Mouse (Mus musculus) left cerebral cortex, adult 2 months (tissue): Measurements from ENCODE around the gene Kalrn. TPM values are rescaled to one million over a fixed set of nuclear protein-coding genes. Genes with fewer than 3 reads are reported as not detected.

ENCODE experiments used
- DNase-seq, 2 experiments: peaks; one replicate each; pipeline ENCODE4 v3.0.0; 2021 to 2022; ENCODE audit warnings: low spot score in 2 of 2, mixed read lengths in 1 of 2; ENCODE audit errors: extremely low spot score in 1 of 2
- H3K27ac ChIP-seq: fragments of 200-600 bp; 2 replicates; pipeline ENCODE4 v1.8.1; 2022
- H3K4me3 ChIP-seq: fragments of 200-600 bp; 2 replicates; pipeline ENCODE4 v1.8.1; 2022
- CTCF ChIP-seq: fragments of 200-600 bp; IDR thresholded peaks from 2 replicates; pipeline ENCODE4 v1.8.1; 2022; ENCODE audit warnings: antibody characterized with exemption, mild to moderate bottlenecking, moderate library complexity
- intact Hi-C: fragments of 180-260 bp; cut with DNase I; formaldehyde crosslinking; loops from one replicate; pipeline ENCODE4 v1.15.1; 2025
- total RNA-seq, 2 experiments: library from RNA; stranded (reverse); gene quantifications; 2 replicates each; pipeline ENCODE4 v1.2.3; 2021

Gene Kalrn
- total RNA-seq, 2 experiments from 2014 or later = 539 to 570 TPM

- Histone ChIP-seq H3K4me3 (no peak overlapping the region), H3K27ac (no peak overlapping the region)
- intact Hi-C loops = no loop called here
- DNase-seq = no peak
- TF ChIP-seq CTCF = no peak
These were observed 510.0 kb downstream of the Kalrn start for GRCm38 (mm10) chr16:34063313-34063712.

GRCm38 (mm10) chr16:34061661-34062060, 511.7 kb downstream of the Kalrn start:
- DNase-seq = no peak
- Histone ChIP-seq H3K4me3 (no peak overlapping the region), H3K27ac (no peak overlapping the region)
- TF ChIP-seq CTCF = no peak
- intact Hi-C loops = no loop called here

- intact Hi-C loops = no loop called here
- no peak for DNase-seq
- Histone ChIP-seq H3K4me3 (no peak overlapping the region), H3K27ac (no peak overlapping the region)
- TF ChIP-seq CTCF = no peak
These were observed 514.7 kb downstream of the Kalrn start for GRCm38 (mm10) chr16:34058611-34059010.

GRCm38 (mm10) chr16:34057464-34057863, 515.9 kb downstream of the Kalrn start:
- H3K4me3 ChIP-seq = no peak overlapping the region
- intact Hi-C loops = no loop called here
- TF ChIP-seq CTCF = no peak
- DNase-seq = no peak
- no peak overlapping the region for H3K27ac ChIP-seq

GRCm38 (mm10) chr16:34056418-34057111, 516.8 kb downstream of the Kalrn start:
- TF ChIP-seq CTCF = no peak
- no peak overlapping the region for H3K27ac ChIP-seq
- intact Hi-C loops = no loop called here
- no peak for DNase-seq
- H3K4me3 ChIP-seq = no peak overlapping the region

GRCm38 (mm10) chr16:34050090-34050489, 523.2 kb downstream of the Kalrn start:
- H3K27ac ChIP-seq = no peak overlapping the region

GRCm38 (mm10) chr16:34049361-34049760, 524.0 kb downstream of the Kalrn start:
- intact Hi-C loops = no loop called here
- Histone ChIP-seq H3K4me3 (no peak overlapping the region), H3K27ac (no peak overlapping the region)
- DNase-seq = no peak
- no peak for TF ChIP-seq CTCF

More at GRCm38 (mm10) chr16:34050090-34050489, 523.2 kb downstream of the Kalrn start:
- intact Hi-C loops = no loop called here
- TF ChIP-seq CTCF = no peak
- DNase-seq = no peak
- no peak overlapping the region for H3K4me3 ChIP-seq

- intact Hi-C loops = no loop called here
- H3K27ac ChIP-seq = no peak overlapping the region
- H3K4me3 ChIP-seq = no peak overlapping the region
- TF ChIP-seq CTCF = no peak
- no peak for DNase-seq
These were observed 525.1 kb downstream of the Kalrn start for GRCm38 (mm10) chr16:34048232-34048631.

- Histone ChIP-seq H3K27ac (peak overlapping the region; percentile 70), H3K4me3 (no peak overlapping the region)
- no peak for DNase-seq
- no peak for TF ChIP-seq CTCF
- intact Hi-C loops = no loop called here
These were observed 525.8 kb downstream of the Kalrn start for GRCm38 (mm10) chr16:34047543-34047942.

GRCm38 (mm10) chr16:34047006-34047360, 526.3 kb downstream of the Kalrn start:
- intact Hi-C loops = no loop called here
- DNase-seq = no peak
- H3K27ac ChIP-seq = peak overlapping the region; percentile 70
- H3K4me3 ChIP-seq = no peak overlapping the region
- TF ChIP-seq CTCF = no peak

GRCm38 (mm10) chr16:34046268-34047005, 526.9 kb downstream of the Kalrn start:
- no peak overlapping the region for H3K4me3 ChIP-seq
- TF ChIP-seq CTCF = no peak
- intact Hi-C loops = no loop called here
- H3K27ac ChIP-seq = peak overlapping the region; percentile 70
- DNase-seq = peak in 1 of 2 experiments; percentile 35

- H3K27ac ChIP-seq = peak overlapping the region; percentile 44; the same call in 1 of the 2 replicates
These were observed 528.8 kb downstream of the Kalrn start for GRCm38 (mm10) chr16:34044539-34044938.

More at GRCm38 (mm10) chr16:34044539-34044938, 528.8 kb downstream of the Kalrn start:
- DNase-seq = no peak
- no peak overlapping the region for H3K4me3 ChIP-seq
- no peak for TF ChIP-seq CTCF
- intact Hi-C loops = loop anchor here (5.0 kb wide), 2 partner anchors 48 to 68 kb away; no protein-coding TSS in a partner anchor
